Mouse (Mus musculus): ENCODE measurements at regions not wholly inside any gene's neighbourhood (a gene's known extent, or its start where the extent isn't known, plus 50 kb on each side); places are given as distances from the start of the nearest gene placed in this dataset.

GRCm38 (mm10) chr15:97515773-97516172, 189.9 kb downstream of the Rpap3 start:
- DNase-seq (ENCODE audit: low spot score in 2 of 2), result no peak
- intact Hi-C loops (cut with DNase I), result no loop called here

GRCm38 (mm10) chr15:97507656-97508306, 197.8 kb downstream of the Rpap3 start:
- peak; percentile 45 to 56 for DNase-seq (ENCODE audit: low spot score in 2 of 2)
- intact Hi-C loops (cut with DNase I), result loop anchor here (10.0 kb wide), 1 partner anchor 193 kb away; no protein-coding TSS in a partner anchor

- intact Hi-C loops (cut with DNase I), result loop anchor here (10.0 kb wide), 1 partner anchor 192 kb away; no protein-coding TSS in a partner anchor
- DNase-seq (ENCODE audit: low spot score in 2 of 2), result peak in 1 of 2 experiments; percentile 7
Measured at GRCm38 (mm10) chr15:97507176-97507575, 198.4 kb downstream of the Rpap3 start.

GRCm38 (mm10) chr15:97505715-97506114, 199.9 kb downstream of the Rpap3 start:
- intact Hi-C loops (cut with DNase I), result loop anchor here (10.0 kb wide), 1 partner anchor 191 kb away; no protein-coding TSS in a partner anchor
- peak; percentile 44 to 70 for DNase-seq (ENCODE audit: low spot score in 2 of 2)

- intact Hi-C loops (cut with DNase I), result loop anchor here (10.0 kb wide), 1 partner anchor 190 kb away; no protein-coding TSS in a partner anchor
- no peak for DNase-seq (ENCODE audit: low spot score in 2 of 2)
Measured at GRCm38 (mm10) chr15:97504325-97504724, 201.3 kb downstream of the Rpap3 start.

GRCm38 (mm10) chr15:97502056-97502455, 203.6 kb downstream of the Rpap3 start:
- intact Hi-C loops (cut with DNase I), result loop anchor here (10.0 kb wide), 1 partner anchor 187 kb away; no protein-coding TSS in a partner anchor
- peak; percentile 13 to 15 for DNase-seq (ENCODE audit: low spot score in 2 of 2)

- intact Hi-C loops (cut with DNase I), result loop anchor here (10.0 kb wide), 1 partner anchor 187 kb away; no protein-coding TSS in a partner anchor
- no peak for DNase-seq (ENCODE audit: low spot score in 2 of 2)
Measured at GRCm38 (mm10) chr15:97501420-97501819, 204.2 kb downstream of the Rpap3 start.

- intact Hi-C loops (cut with DNase I), result loop anchor here (10.0 kb wide), 1 partner anchor 185 kb away; no protein-coding TSS in a partner anchor
- no peak for DNase-seq (ENCODE audit: low spot score in 2 of 2)
Measured at GRCm38 (mm10) chr15:97499821-97500385, 205.7 kb downstream of the Rpap3 start.

GRCm38 (mm10) chr15:97499240-97499639, 206.4 kb downstream of the Rpap3 start:
- intact Hi-C loops (cut with DNase I), result no loop called here
- no peak for DNase-seq (ENCODE audit: low spot score in 2 of 2)

- intact Hi-C loops (cut with DNase I), result no loop called here
- DNase-seq (ENCODE audit: low spot score in 2 of 2), result no peak
Measured at GRCm38 (mm10) chr15:97498375-97498774, 207.2 kb downstream of the Rpap3 start.

- intact Hi-C loops (cut with DNase I), result no loop called here
- DNase-seq (ENCODE audit: low spot score in 2 of 2), result no peak
Measured at GRCm38 (mm10) chr15:97496026-97496425, 209.6 kb downstream of the Rpap3 start.

GRCm38 (mm10) chr15:97493340-97493739, 212.3 kb downstream of the Rpap3 start:
- intact Hi-C loops (cut with DNase I), result no loop called here
- no peak for DNase-seq (ENCODE audit: low spot score in 2 of 2)

- DNase-seq (ENCODE audit: low spot score in 2 of 2), result no peak
- intact Hi-C loops (cut with DNase I), result no loop called here
Measured at GRCm38 (mm10) chr15:97491796-97492195, 213.8 kb downstream of the Rpap3 start.

- intact Hi-C loops (cut with DNase I), result no loop called here
- no peak for DNase-seq (ENCODE audit: low spot score in 2 of 2)
Measured at GRCm38 (mm10) chr15:97487425-97487824, 218.2 kb downstream of the Rpap3 start.

GRCm38 (mm10) chr15:97471986-97472779, 225.1 kb upstream of the Amigo2 start:
- intact Hi-C loops (cut with DNase I), result no loop called here

GRCm38 (mm10) chr15:97471476-97471875, 224.4 kb upstream of the Amigo2 start:
- no peak for DNase-seq (ENCODE audit: low spot score in 2 of 2)
- intact Hi-C loops (cut with DNase I), result no loop called here

More at GRCm38 (mm10) chr15:97471986-97472779, 225.1 kb upstream of the Amigo2 start:
- no peak for DNase-seq (ENCODE audit: low spot score in 2 of 2)

GRCm38 (mm10) chr15:97469684-97470344, 222.7 kb upstream of the Amigo2 start:
- DNase-seq (ENCODE audit: low spot score in 2 of 2), result no peak

GRCm38 (mm10) chr15:97468732-97469683, 221.9 kb upstream of the Amigo2 start:
- intact Hi-C loops (cut with DNase I), result no loop called here
- DNase-seq (ENCODE audit: low spot score in 2 of 2), result no peak

More at GRCm38 (mm10) chr15:97469684-97470344, 222.7 kb upstream of the Amigo2 start:
- intact Hi-C loops (cut with DNase I), result no loop called here
